Mouse (Mus musculus) gastrocnemius, adult 2 months (tissue): ENCODE results near the gene Tmem69. TPM values are rescaled to one million over a fixed set of nuclear protein-coding genes. Genes with fewer than 3 reads are reported as not detected.

ENCODE experiments used
- DNase-seq: peaks from one replicate; pipeline ENCODE4 v3.0.0; 2022
- H3K27ac ChIP-seq: fragments of 200-600 bp; 2 replicates; pipeline ENCODE4 v1.8.1; 2022; ENCODE audit warnings: mild to moderate bottlenecking
- H3K4me3 ChIP-seq: fragments of 200-600 bp; 2 replicates; pipeline ENCODE4 v1.8.1; 2022; ENCODE audit warnings: mild to moderate bottlenecking, moderate library complexity
- CTCF ChIP-seq: fragments of 200-600 bp; IDR thresholded peaks from 2 replicates; pipeline ENCODE4 v1.8.1; 2022; ENCODE audit warnings: antibody characterized with exemption, mild to moderate bottlenecking, moderate library complexity
- intact Hi-C: fragments of 180-260 bp; cut with DNase I; formaldehyde crosslinking; loops from one replicate; pipeline ENCODE4 v1.15.1; 2025
- total RNA-seq, 2 experiments: library from RNA; stranded (reverse); gene quantifications; 2 replicates each; pipeline ENCODE4 v1.2.3; 2021

Tmem69 gene
- total RNA-seq, 2 experiments from 2014 or later: 14.7 to 20.8 TPM

GRCm38 (mm10) chr4:116536351-116536750 is 19.4 kb downstream of the Tmem69 start:
- no peak for DNase-seq
- no peak overlapping the region for H3K27ac ChIP-seq
- H3K4me3 ChIP-seq: no peak overlapping the region
- intact Hi-C loops: no loop called here
- no peak for TF ChIP-seq CTCF

GRCm38 (mm10) chr4:116531109-116531508 is 24.6 kb downstream of the Tmem69 start:
- no peak for DNase-seq
- TF ChIP-seq CTCF: peak; percentile 45
- intact Hi-C loops: no loop called here
- no peak overlapping the region for H3K4me3 ChIP-seq
- H3K27ac ChIP-seq: no peak overlapping the region

GRCm38 (mm10) chr4:116507425-116508218 is 48.1 kb downstream of the Tmem69 start, which contains the start of gene Ipp:
Gene Ipp (plus strand): TSS chr4:116507549.
- intact Hi-C loops: loop anchor here (2.0 to 5.0 kb wide), 3 partner anchors 43 to 165 kb away; partner anchors contain the start of genes Gpbp1l1, Mast2 and Tmem69
- peak; percentile 46 for TF ChIP-seq CTCF
- DNase-seq: peak; percentile 97

GRCm38 (mm10) chr4:116506886-116507424 is 48.8 kb downstream of the Tmem69 start:
- H3K4me3 ChIP-seq: peak overlapping the region; percentile 76
- DNase-seq: peak; percentile 17
- intact Hi-C loops: loop anchor here (2.0 to 5.0 kb wide), 3 partner anchors 42 to 165 kb away; partner anchors contain the start of genes Gpbp1l1, Mast2 and Tmem69
- peak overlapping the region; percentile 94 for H3K27ac ChIP-seq
- no peak for TF ChIP-seq CTCF

More at GRCm38 (mm10) chr4:116507425-116508218, 48.1 kb downstream of the Tmem69 start, which contains the start of gene Ipp:
- H3K4me3 ChIP-seq: peak within 1 kb of the TSS; percentile 76
- H3K27ac ChIP-seq: peak within 1 kb of the TSS; percentile 94

Other genes with a start within 250 kb of the Tmem69 start
- 10 to 100 TPM; 94.1 to 96.3 TPM for gene Mast2, start 91.8 kb downstream of the Tmem69 start, total RNA-seq
- gene Ipp, start 48.4 kb downstream of the Tmem69 start, total RNA-seq: 10 to 100 TPM; 17.7 to 17.8 TPM
- gene Gpbp1l1, start 1.7 kb upstream of the Tmem69 start, total RNA-seq: 10 to 100 TPM; 38.1 to 38.7 TPM
- gene Ccdc17, start 40.7 kb upstream of the Tmem69 start, total RNA-seq: 1 to 10 TPM; 1.4 to 2.0 TPM
- 10 to 100 TPM; 11.5 to 11.8 TPM for gene Nasp, start 72.0 kb upstream of the Tmem69 start, total RNA-seq
- 100 to 1,000 TPM; 178 to 196 TPM for gene Akr1a1, start 95.7 kb upstream of the Tmem69 start, total RNA-seq
- 100 to 1,000 TPM; 260 to 273 TPM for gene Prdx1, start 129.6 kb upstream of the Tmem69 start, total RNA-seq
- gene Mmachc, start 152.5 kb upstream of the Tmem69 start, total RNA-seq: 10 to 100 TPM; 25.5 to 46.4 TPM
- 1 to 10 TPM; 1.9 to 3.8 TPM for gene Ccdc163, start 152.6 kb upstream of the Tmem69 start, total RNA-seq
- gene Tesk2, start 165.0 kb upstream of the Tmem69 start, total RNA-seq: 1 to 10 TPM; 1.5 TPM